Mouse (Mus musculus): ENCODE results near the gene Atp6v0a2. TPM values are rescaled to one million over a fixed set of nuclear protein-coding genes. Genes with fewer than 3 reads are reported as not detected.

The Atp6v0a2 gene
- polyA plus RNA-seq, 1 experiment from 2014 or later = 45.7 TPM

DNA sequence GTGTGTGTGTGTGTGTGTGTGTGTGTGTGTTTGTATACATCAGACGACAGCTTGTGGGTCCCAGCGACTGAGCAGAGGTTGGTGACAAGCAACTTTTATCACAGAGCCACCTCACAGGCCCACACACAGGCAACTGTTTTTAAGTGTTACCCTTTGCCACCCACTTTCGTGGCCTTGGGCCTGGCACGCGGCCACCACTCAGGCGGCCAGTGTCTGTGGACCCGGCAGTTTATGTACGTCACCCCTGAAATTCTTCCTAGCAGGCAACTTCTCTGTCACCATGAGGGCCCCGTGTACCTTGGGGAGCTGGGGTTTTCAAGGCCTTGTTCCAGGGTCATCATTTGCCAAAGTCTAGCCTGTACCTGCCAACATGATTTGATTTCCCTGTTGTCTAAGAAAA lies 123.3 kb downstream of the Atp6v0a2 start:
- Histone ChIP-seq H3K4me1 (no peaks in the 10 kb centered on the region), H3K27ac (no peak overlapping the region), H3K4me2 (no peak overlapping the region), H3K9ac (no peak overlapping the region), H3K27me3 (no peaks in the 10 kb centered on the region), H3K4me3 (replicated peaks) (no peak overlapping the region), H3K36me3 (no peaks in the 10 kb centered on the region), H3K9me3 (replicated peaks) (no peaks in the 10 kb centered on the region)
- 81% methylated on average over 9 of the region's 9 CpGs for WGBS
- no peak for ATAC-seq (replicated peaks; ENCODE audit: low FRiP score)

- H3K9me3 ChIP-seq (replicated peaks) = no peaks in the 10 kb centered on the region
- no peak overlapping the region for H3K27ac ChIP-seq
- no peak overlapping the region for H3K4me3 ChIP-seq (replicated peaks)
- H3K9ac ChIP-seq = no peak overlapping the region
- H3K4me2 ChIP-seq = no peak overlapping the region
- H3K36me3 ChIP-seq = no peaks in the 10 kb centered on the region
- no peaks in the 10 kb centered on the region for H3K27me3 ChIP-seq
- ATAC-seq (replicated peaks; ENCODE audit: low FRiP score) = no peak
- no peaks in the 10 kb centered on the region for H3K4me1 ChIP-seq
- WGBS = 64% methylated on average over 18 of the region's 18 CpGs
Measured at GRCm38 (mm10) chr5:124761011-124761410, 132.6 kb downstream of the Atp6v0a2 start.

- Histone ChIP-seq H3K9ac (no peak overlapping the region), H3K27ac (no peak overlapping the region), H3K27me3 (no peaks in the 10 kb centered on the region), H3K4me3 (replicated peaks) (no peak overlapping the region), H3K9me3 (replicated peaks) (no peaks in the 10 kb centered on the region), H3K4me2 (no peak overlapping the region), H3K36me3 (no peaks in the 10 kb centered on the region), H3K4me1 (no peaks in the 10 kb centered on the region)
- no peak for ATAC-seq (replicated peaks; ENCODE audit: low FRiP score)
- whole genome bisulfite sequencing = 100% methylated on average over 1 of the region's 1 CpGs
Measured at GRCm38 (mm10) chr5:124761787-124762186, 133.4 kb downstream of the Atp6v0a2 start.

Other genes with a start within 250 kb of the Atp6v0a2 start
- 90.0 and 96.2 TPM in 2 replicates for gene Sbno1, start 202.6 kb upstream of the Atp6v0a2 start, polyA plus RNA-seq (2015; fragmentation: Nextera tagmentation; extraction: Ambion mirVana)
- gene Kmt5a, start 188.6 kb upstream of the Atp6v0a2 start, polyA plus RNA-seq (2015; fragmentation: Nextera tagmentation; extraction: Ambion mirVana) = 45.5 and 49.9 TPM in 2 replicates
- gene Rilpl2, start 150.2 kb upstream of the Atp6v0a2 start, polyA plus RNA-seq (2015; fragmentation: Nextera tagmentation; extraction: Ambion mirVana) = 29.6 and 32.8 TPM in 2 replicates
- gene Snrnp35, start 145.4 kb upstream of the Atp6v0a2 start, polyA plus RNA-seq (2015; fragmentation: Nextera tagmentation; extraction: Ambion mirVana) = 26.7 and 27.4 TPM in 2 replicates
- 21.8 and 22.8 TPM in 2 replicates for gene Rilpl1, start 97.2 kb upstream of the Atp6v0a2 start, polyA plus RNA-seq (2015; fragmentation: Nextera tagmentation; extraction: Ambion mirVana)
- gene Tmed2, start 87.9 kb upstream of the Atp6v0a2 start, polyA plus RNA-seq (2015; fragmentation: Nextera tagmentation; extraction: Ambion mirVana) = 519 and 585 TPM in 2 replicates
- 13.6 and 15.8 TPM in 2 replicates for gene Ddx55, start 75.7 kb upstream of the Atp6v0a2 start, polyA plus RNA-seq (2015; fragmentation: Nextera tagmentation; extraction: Ambion mirVana)
- 72.5 and 73.1 TPM in 2 replicates for gene Eif2b1, start 49.4 kb upstream of the Atp6v0a2 start, polyA plus RNA-seq (2015; fragmentation: Nextera tagmentation; extraction: Ambion mirVana)
- gene Gtf2h3, start 49.4 kb upstream of the Atp6v0a2 start, polyA plus RNA-seq (2015; fragmentation: Nextera tagmentation; extraction: Ambion mirVana) = 72.8 and 78.7 TPM in 2 replicates
- gene Dnah10, start 96.5 kb downstream of the Atp6v0a2 start, polyA plus RNA-seq (2015; fragmentation: Nextera tagmentation; extraction: Ambion mirVana) = 0.10 and 0.27 TPM in 2 replicates
- gene Ccdc92, start 233.8 kb downstream of the Atp6v0a2 start, polyA plus RNA-seq (2015; fragmentation: Nextera tagmentation; extraction: Ambion mirVana) = 9.1 and 9.7 TPM in 2 replicates
- 118 and 126 TPM in 2 replicates for gene Zfp664, start 234.1 kb downstream of the Atp6v0a2 start, polyA plus RNA-seq (2015; fragmentation: Nextera tagmentation; extraction: Ambion mirVana)